In the genomic region with DNA sequence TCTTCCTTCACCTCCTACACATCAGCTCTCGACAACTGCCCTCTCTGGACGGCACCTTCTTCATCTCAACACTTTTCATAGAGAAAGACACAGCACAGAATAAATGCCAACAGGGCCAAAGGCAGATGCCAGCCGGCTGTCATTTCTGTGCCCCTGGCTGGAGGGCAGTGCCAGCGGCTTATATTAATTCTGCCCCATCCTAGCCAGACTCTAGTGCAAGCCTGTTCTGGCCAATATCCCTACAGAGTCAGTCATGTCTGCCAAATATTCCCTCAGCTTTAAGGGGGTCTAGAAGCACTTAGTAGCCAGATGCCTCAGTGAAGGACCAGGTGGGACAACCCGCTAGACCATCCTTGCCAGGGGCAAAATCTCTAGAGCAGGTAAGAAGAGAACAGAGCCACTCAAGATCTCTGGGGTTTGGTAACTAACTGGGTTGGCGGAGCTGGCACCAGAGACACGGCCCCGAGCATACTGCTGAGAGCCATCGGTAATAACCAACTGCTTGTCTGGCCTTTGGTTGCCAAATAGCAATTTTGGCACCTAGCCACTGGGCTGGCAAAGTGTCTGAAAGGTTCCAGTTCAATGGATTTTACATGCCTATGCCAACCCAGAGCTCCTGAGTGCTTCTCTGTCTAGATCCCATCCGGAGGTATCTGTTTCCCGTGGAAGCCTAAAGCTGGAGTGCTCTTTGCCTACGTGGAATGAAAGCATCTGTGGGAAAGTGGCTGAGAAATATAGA, we compare ENCODE assay signal across 8 mouse cellular contexts.
DNase-seq lines count a peak whose midpoint lies in the region; TF ChIP-seq lines count a peak whose summit lies in the region.

No protein-coding gene starts in this region.

- H3K27ac ChIP-seq in embryonic facial prominence, embryonic 10.5 days (replicated peaks): no peak overlapping the region
- H3K27ac ChIP-seq in thymus, adult 2 months (ENCODE audit: control insufficient read depth, insufficient read depth, low read length): no peak overlapping the region

- H3K27me3 ChIP-seq in embryonic facial prominence, embryonic 10.5 days (replicated peaks; ENCODE audit: low read depth, poor library complexity, severe bottlenecking): no peaks in the 10 kb centered on the region
- H3K27me3 ChIP-seq in thymus, adult 2 months (ENCODE audit: control insufficient read depth, insufficient read depth, low read length): no peaks in the 10 kb centered on the region

- DNase-seq in kidney, adult 8-10 months: peak; percentile 87 to 93
- no peak for DNase-seq in kidney, postnatal 4 days
- DNase-seq in MN1 (ENCODE audit: low spot score): peak; percentile 84
- DNase-seq in adrenal gland, postnatal 14 days: peak; percentile 74
- DNase-seq in cerebellum, postnatal 4 days (ENCODE audit: low spot score in 2 of 2): peak; percentile 64 to 94
- DNase-seq in embryonic facial prominence, embryonic 10.5 days (ENCODE audit: low spot score): no peak
- no peak for DNase-seq in thymus, adult 2 months
- DNase-seq in urinary bladder, adult 18-20 months (ENCODE audit: low spot score in 2 of 2): no peak

- H3K9me3 ChIP-seq in embryonic facial prominence, embryonic 10.5 days: no peaks in the 10 kb centered on the region

- H3K36me3 ChIP-seq in embryonic facial prominence, embryonic 10.5 days (replicated peaks): no peaks in the 10 kb centered on the region; the same call in 1 of the 2 replicates
- no peaks in the 10 kb centered on the region for H3K36me3 ChIP-seq in thymus, adult 2 months (ENCODE audit: control insufficient read depth, insufficient read depth, low read length)

- H3K4me1 ChIP-seq in embryonic facial prominence, embryonic 10.5 days: peaks cover 10% of the 10 kb centered on the region
- H3K4me1 ChIP-seq in thymus, adult 2 months (replicated peaks; ENCODE audit: control insufficient read depth, insufficient read depth, low read length): no peaks in the 10 kb centered on the region

- 94% methylated on average over 12 of the region's 12 CpGs for WGBS in embryonic facial prominence, embryonic 10.5 days
- 95% methylated on average over 12 of the region's 12 CpGs for WGBS in thymus, adult 2 months

- no peak for TF ChIP-seq CTCF in thymus, adult 2 months (IDR thresholded peaks at IDR 0.05; ENCODE audit: borderline replicate concordance, control insufficient read depth, extremely low read depth, insufficient read depth, low read length, poor library complexity)

- no peak overlapping the region for H3K4me3 ChIP-seq in embryonic facial prominence, embryonic 10.5 days
- no peak overlapping the region for H3K4me3 ChIP-seq in thymus, adult 2 months (ENCODE audit: control insufficient read depth, insufficient read depth, low read length)

- no peak for TF ChIP-seq POLR2A in thymus, adult 2 months (IDR thresholded peaks at IDR 0.05; ENCODE audit: control insufficient read depth, extremely low read depth, insufficient read depth, low read length, poor library complexity)

Comparison
In these comparisons a context has a peak if more than half of its experiments do, and no peak if none do; other contexts are left out.
1. DNase-seq: peak in kidney, adult 8-10 months (2 of 2), MN1 (single experiment), adrenal gland, postnatal 14 days (single experiment) and cerebellum, postnatal 4 days (2 of 2); none in kidney, postnatal 4 days (0 of 2), embryonic facial prominence, embryonic 10.5 days (single experiment), thymus, adult 2 months (single experiment) and urinary bladder, adult 18-20 months (0 of 2).